Mouse (Mus musculus) cerebellum, adult (tissue): ENCODE measurements around the gene H2-DMa.

Experiments used
- ATAC-seq: cut with Nextera tagmentation; 2 replicates; pipeline ENCODE4 v1.9.2; 2017; ENCODE audit warnings: mild to moderate bottlenecking, moderate library complexity, mixed read lengths; ENCODE audit not compliant: insufficient number of reproducible peaks, low FRiP score, low TSS enrichment

Gene H2-DMa

GRCm38 (mm10) chr17:34188010-34188409, 68.7 kb downstream of the H2-DMa start:
- ATAC-seq, result no peak
